Mouse (Mus musculus): Measurements from ENCODE around the gene Gapt. TPM values are rescaled to one million over a fixed set of nuclear protein-coding genes. Genes with fewer than 3 reads are reported as not detected.

Gapt gene
- polyA plus RNA-seq, 1 experiment = 0.30 TPM

GRCm38 (mm10) chr13:110397750-110398149 is 40.8 kb upstream of the Gapt start:
- H3K4me1 ChIP-seq (ENCODE audit: control insufficient read depth, insufficient read depth, low read length) = no peaks in the 10 kb centered on the region

GRCm38 (mm10) chr13:110395916-110396685 is 39.1 kb upstream of the Gapt start:
- 14% methylated on average over 21 of the region's 21 CpGs for WGBS
- H3K36me3 ChIP-seq (ENCODE audit: control insufficient read depth, insufficient read depth, low read length) = peaks cover 9% of the 10 kb centered on the region; the same call in 1 of the 2 replicates
- no peak overlapping the region; the same call in 1 of the 2 replicates for H3K27ac ChIP-seq (ENCODE audit: insufficient read depth, low read depth, low read length)
- TF ChIP-seq CTCF (conservative IDR thresholded peaks at IDR 0.05; ENCODE audit: insufficient read depth, insufficient read length, low read depth, low read length) = no peak
- no peak for TF ChIP-seq POLR2A (IDR thresholded peaks at IDR 0.05; ENCODE audit: low read depth, low read length)
- DNase-seq = peak; percentile 12
- H3K27me3 ChIP-seq (replicated peaks; ENCODE audit: control insufficient read depth, insufficient read depth, low read length) = no peaks in the 10 kb centered on the region
- H3K4me1 ChIP-seq (ENCODE audit: control insufficient read depth, insufficient read depth, low read length) = no peaks in the 10 kb centered on the region
- peak overlapping the region; percentile 61 for H3K4me3 ChIP-seq (ENCODE audit: insufficient read depth, low read depth, low read length)

More at GRCm38 (mm10) chr13:110397750-110398149, 40.8 kb upstream of the Gapt start:
- DNase-seq = peak; percentile 5
- Histone ChIP-seq H3K27ac (ENCODE audit: insufficient read depth, low read depth, low read length) (no peak overlapping the region), H3K27me3 (replicated peaks; ENCODE audit: control insufficient read depth, insufficient read depth, low read length) (no peaks in the 10 kb centered on the region), H3K36me3 (ENCODE audit: control insufficient read depth, insufficient read depth, low read length) (peaks cover 12% of the 10 kb centered on the region; the same call in 1 of the 2 replicates), H3K4me3 (ENCODE audit: insufficient read depth, low read depth, low read length) (peak overlapping the region; percentile 22; the same call in 1 of the 2 replicates)
- TF ChIP-seq CTCF (conservative IDR thresholded peaks at IDR 0.05; ENCODE audit: insufficient read depth, insufficient read length, low read depth, low read length) = no peak
- TF ChIP-seq POLR2A (IDR thresholded peaks at IDR 0.05; ENCODE audit: low read depth, low read length) = no peak
- 74% methylated on average over 8 of the region's 8 CpGs for WGBS

- peaks cover 6% of the 10 kb centered on the region; the same call in 1 of the 2 replicates for H3K36me3 ChIP-seq (ENCODE audit: control insufficient read depth, insufficient read depth, low read length)
- H3K4me3 ChIP-seq (ENCODE audit: insufficient read depth, low read depth, low read length) = peak overlapping the region; percentile 61
- no peak for DNase-seq
- H3K27ac ChIP-seq (ENCODE audit: insufficient read depth, low read depth, low read length) = peak overlapping the region; percentile 86
- H3K27me3 ChIP-seq (replicated peaks; ENCODE audit: control insufficient read depth, insufficient read depth, low read length) = no peaks in the 10 kb centered on the region
- WGBS = under 1% methylated on average over 41 of the region's 41 CpGs
- no peaks in the 10 kb centered on the region for H3K4me1 ChIP-seq (ENCODE audit: control insufficient read depth, insufficient read depth, low read length)
- no peak for TF ChIP-seq CTCF (conservative IDR thresholded peaks at IDR 0.05; ENCODE audit: insufficient read depth, insufficient read length, low read depth, low read length)
- no peak for TF ChIP-seq POLR2A (IDR thresholded peaks at IDR 0.05; ENCODE audit: low read depth, low read length)
Measured at GRCm38 (mm10) chr13:110395179-110395794, 38.3 kb upstream of the Gapt start.

GRCm38 (mm10) chr13:110394291-110395178 is 37.5 kb upstream of the Gapt start, which contains the start of gene Plk2:
Gene Plk2, plus strand, starts transcription at chr13:110395046.
- peak; percentile 95 for DNase-seq
- Histone ChIP-seq H3K27ac (ENCODE audit: insufficient read depth, low read depth, low read length) (peak within 1 kb of the TSS; percentile 86), H3K4me1 (ENCODE audit: control insufficient read depth, insufficient read depth, low read length) (no peaks in the 10 kb centered on the region), H3K27me3 (replicated peaks; ENCODE audit: control insufficient read depth, insufficient read depth, low read length) (no peaks in the 10 kb centered on the region), H3K4me3 (ENCODE audit: insufficient read depth, low read depth, low read length) (peak within 1 kb of the TSS; percentile 61), H3K36me3 (ENCODE audit: control insufficient read depth, insufficient read depth, low read length) (peaks cover 4% of the 10 kb centered on the region; the same call in 1 of the 2 replicates)
- TF ChIP-seq POLR2A (IDR thresholded peaks at IDR 0.05; ENCODE audit: low read depth, low read length) = peak; percentile 100
- TF ChIP-seq CTCF (conservative IDR thresholded peaks at IDR 0.05; ENCODE audit: insufficient read depth, insufficient read length, low read depth, low read length) = peak; percentile 75
- under 1% methylated on average over 71 of the region's 71 CpGs for WGBS

- peak; percentile 66 for DNase-seq
- no peak overlapping the region for H3K27ac ChIP-seq (ENCODE audit: insufficient read depth, low read depth, low read length)
- 42% methylated on average over 3 of the region's 3 CpGs for WGBS
- no peak overlapping the region for H3K4me3 ChIP-seq (ENCODE audit: insufficient read depth, low read depth, low read length)
- H3K36me3 ChIP-seq (ENCODE audit: control insufficient read depth, insufficient read depth, low read length) = peaks cover under 1% of the 10 kb centered on the region; the same call in 1 of the 2 replicates
- H3K27me3 ChIP-seq (replicated peaks; ENCODE audit: control insufficient read depth, insufficient read depth, low read length) = no peaks in the 10 kb centered on the region
- no peaks in the 10 kb centered on the region for H3K4me1 ChIP-seq (ENCODE audit: control insufficient read depth, insufficient read depth, low read length)
- no peak for TF ChIP-seq POLR2A (IDR thresholded peaks at IDR 0.05; ENCODE audit: low read depth, low read length)
- TF ChIP-seq CTCF (conservative IDR thresholded peaks at IDR 0.05; ENCODE audit: insufficient read depth, insufficient read length, low read depth, low read length) = no peak
Measured at GRCm38 (mm10) chr13:110392631-110393030, 35.6 kb upstream of the Gapt start.

- DNase-seq = peak; percentile 78
- 15% methylated on average over 8 of the region's 8 CpGs for WGBS
- TF ChIP-seq POLR2A (IDR thresholded peaks at IDR 0.05; ENCODE audit: low read depth, low read length) = no peak
- peak; percentile 29; the same call in 1 of the 2 replicates for TF ChIP-seq CTCF (conservative IDR thresholded peaks at IDR 0.05; ENCODE audit: insufficient read depth, insufficient read length, low read depth, low read length)
Measured at GRCm38 (mm10) chr13:110392210-110392609, 35.2 kb upstream of the Gapt start.

More at GRCm38 (mm10) chr13:110392210-110392609, 35.2 kb upstream of the Gapt start:
- Histone ChIP-seq H3K36me3 (ENCODE audit: control insufficient read depth, insufficient read depth, low read length) (no peaks in the 10 kb centered on the region), H3K27ac (ENCODE audit: insufficient read depth, low read depth, low read length) (no peak overlapping the region), H3K4me1 (ENCODE audit: control insufficient read depth, insufficient read depth, low read length) (no peaks in the 10 kb centered on the region), H3K27me3 (replicated peaks; ENCODE audit: control insufficient read depth, insufficient read depth, low read length) (no peaks in the 10 kb centered on the region), H3K4me3 (ENCODE audit: insufficient read depth, low read depth, low read length) (no peak overlapping the region)

All from kidney, adult 2 months (tissue).